Mouse (Mus musculus) heart, adult 2 months (tissue): Measurements from ENCODE around the gene Osbp2. TPM values are rescaled to one million over a fixed set of nuclear protein-coding genes. Genes with fewer than 3 reads are reported as not detected.

ENCODE experiments used
- DNase-seq, 2 experiments: peaks; one replicate each; pipeline ENCODE4 v3.0.0; 2021
- H3K27ac ChIP-seq: fragments of 200-600 bp; 2 replicates; pipeline ENCODE4 v1.8.1; 2022
- H3K27me3 ChIP-seq: fragments of 200-500 bp; 2 replicates; pipeline ENCODE4 v1.6.1; 2012; ENCODE audit warnings: mild to moderate bottlenecking, low read length, inconsistent platforms, mixed read lengths; ENCODE audit not compliant: control insufficient read depth, insufficient read depth
- H3K36me3 ChIP-seq: fragments of 200-500 bp; 2 replicates; pipeline ENCODE4 v1.6.1; 2012; ENCODE audit warnings: low read length, inconsistent platforms; ENCODE audit not compliant: control insufficient read depth, insufficient read depth
- H3K4me1 ChIP-seq: fragments of 200-500 bp; 2 replicates; pipeline ENCODE4 v1.6.1; 2011; ENCODE audit warnings: low read length; ENCODE audit not compliant: control insufficient read depth, insufficient read depth
- H3K4me3 ChIP-seq: fragments of 200-600 bp; 2 replicates; pipeline ENCODE4 v1.8.1; 2022
- H3K79me2 ChIP-seq: fragments of 200-500 bp; replicated peaks from 2 replicates; pipeline ENCODE4 v1.6.1; 2012; ENCODE audit warnings: mild to moderate bottlenecking, inconsistent platforms, low read length, moderate library complexity, mixed read lengths; ENCODE audit not compliant: control insufficient read depth, insufficient read depth
- H3K9ac ChIP-seq: fragments of 200-500 bp; 2 replicates; pipeline ENCODE4 v1.6.1; 2012; ENCODE audit warnings: low read depth, mild to moderate bottlenecking, control low read depth, inconsistent platforms, low read length, mixed read lengths
- CTCF ChIP-seq: fragments of 200-600 bp; IDR thresholded peaks from 2 replicates; pipeline ENCODE4 v1.8.1; 2022; ENCODE audit warnings: antibody characterized with exemption, mild to moderate bottlenecking, moderate library complexity
- EP300 ChIP-seq: fragments of 200-500 bp; IDR thresholded peaks from 2 replicates; pipeline ENCODE4 v1.6.1; 2011; ENCODE audit warnings: low read depth, low read length, control low read depth; ENCODE audit not compliant: insufficient read depth
- POLR2A ChIP-seq: fragments of 200-500 bp; IDR thresholded peaks from 2 replicates; pipeline ENCODE4 v1.6.1; 2011; ENCODE audit warnings: mild to moderate bottlenecking, low read depth, low read length, control low read depth; ENCODE audit not compliant: insufficient read depth
- WGBS: fragments of 180-500 bp; shearing (Covaris S2); methylation state at CpG from one replicate; pipeline ENCODE4 v1.1.7; 2018; 5-methylcytosine and 5-hydroxymethylcytosine counted together
- intact Hi-C: fragments of 180-260 bp; cut with DNase I; formaldehyde crosslinking; loops from one replicate; pipeline ENCODE4 v1.15.1; 2025
- polyA plus RNA-seq: library from polyadenylated mRNA; depleted of rRNA; stranded (reverse); fragments of >200 nt; gene quantifications from 2 replicates; pipeline ENCODE4 v1.2.3, GENCODE M21; 2012
- total RNA-seq, 2 experiments: library from RNA; stranded (reverse); gene quantifications; 2 replicates each; pipeline ENCODE4 v1.2.3; 2021

Osbp2 gene
- total and polyA plus RNA-seq, 3 experiments: 10.9 to 16.2 (median 12.9) TPM

DNA sequence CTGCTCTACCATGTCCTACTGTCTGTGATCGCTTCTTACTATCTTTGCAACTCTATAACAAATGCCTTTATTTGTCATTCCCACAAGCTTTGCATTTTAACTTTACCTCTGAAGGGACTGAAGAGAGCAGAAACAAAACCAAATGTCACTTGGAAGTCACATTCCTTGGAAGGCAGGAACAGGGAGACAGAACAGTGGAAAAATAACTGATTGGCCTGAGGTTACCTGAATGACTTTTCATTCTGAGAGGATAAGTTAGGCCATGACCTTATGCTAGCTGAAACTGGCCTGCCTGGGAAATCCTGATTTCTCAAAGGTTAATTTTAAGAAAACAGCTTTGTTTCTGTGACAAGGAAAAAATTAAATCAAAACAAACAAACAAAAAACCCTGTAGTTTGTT lies 32.2 kb upstream of the Osbp2 start:
- no peaks in the 10 kb centered on the region for H3K79me2 ChIP-seq
- 67% methylated on average over 1 of the region's 1 CpGs for WGBS
- TF ChIP-seq EP300: no peak
- TF ChIP-seq CTCF: no peak
- TF ChIP-seq POLR2A: no peak
- H3K4me3 ChIP-seq: no peak overlapping the region
- peaks cover 2% of the 10 kb centered on the region for H3K4me1 ChIP-seq
- peak overlapping the region; percentile 78 for H3K27ac ChIP-seq
- intact Hi-C loops: loop anchor here (2.0 kb wide), 1 partner anchor 17 kb away; no protein-coding TSS in a partner anchor
- no peaks in the 10 kb centered on the region for H3K27me3 ChIP-seq
- no peak overlapping the region for H3K9ac ChIP-seq
- H3K36me3 ChIP-seq: no peaks in the 10 kb centered on the region
- no peak for DNase-seq

DNA sequence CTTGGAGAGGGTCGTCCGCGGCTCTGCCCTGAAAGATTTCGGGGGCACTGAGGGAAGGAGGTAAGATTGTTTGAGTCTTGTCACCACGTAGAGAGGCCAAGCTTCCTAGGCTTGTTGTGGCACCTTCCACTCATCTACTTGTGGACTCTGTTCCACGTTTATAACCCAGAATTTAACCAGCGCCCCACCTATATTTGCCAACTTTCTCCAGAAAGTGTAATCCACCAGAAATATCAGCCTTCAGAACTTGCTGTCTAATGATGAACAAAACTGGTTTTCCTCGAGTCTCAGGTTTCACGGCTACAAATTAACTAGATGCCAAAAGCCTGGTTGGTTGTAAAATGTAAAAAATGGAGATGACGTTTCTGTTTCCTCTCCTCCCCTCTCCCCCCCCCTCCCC lies 31.8 kb upstream of the Osbp2 start:
- H3K27ac ChIP-seq: peak overlapping the region; percentile 78
- TF ChIP-seq EP300 (no peak), CTCF (no peak), POLR2A (no peak)
- no peaks in the 10 kb centered on the region for H3K79me2 ChIP-seq
- no peaks in the 10 kb centered on the region for H3K36me3 ChIP-seq
- peaks cover 2% of the 10 kb centered on the region for H3K4me1 ChIP-seq
- H3K27me3 ChIP-seq: no peaks in the 10 kb centered on the region
- peak overlapping the region; percentile 67 for H3K4me3 ChIP-seq
- intact Hi-C loops: loop anchor here (2.0 kb wide), 1 partner anchor 17 kb away; no protein-coding TSS in a partner anchor
- peak overlapping the region; percentile 61 for H3K9ac ChIP-seq
- DNase-seq: no peak
- 2% methylated on average over 10 of the region's 10 CpGs for WGBS

- Histone ChIP-seq H3K36me3 (no peaks in the 10 kb centered on the region), H3K4me1 (peaks cover 2% of the 10 kb centered on the region), H3K27ac (peak within 1 kb of the TSS; percentile 78), H3K27me3 (no peaks in the 10 kb centered on the region), H3K79me2 (no peaks in the 10 kb centered on the region), H3K4me3 (peak within 1 kb of the TSS; percentile 67), H3K9ac (peak within 1 kb of the TSS; percentile 61)
- intact Hi-C loops: loop anchor here (2.0 kb wide), 1 partner anchor 18 kb away; no protein-coding TSS in a partner anchor
- WGBS: 6% methylated on average over 46 of the region's 46 CpGs
- 0 out of 2 replicates have a peak, but pooled peaks have one; percentile 13 for TF ChIP-seq POLR2A
- TF ChIP-seq EP300: 0 out of 2 replicates have a peak, but pooled peaks have one; percentile 69
- TF ChIP-seq CTCF: no peak
- peak; percentile 92 to 93 for DNase-seq
These were observed 30.9 kb upstream of the Osbp2 start, which contains the start of the genes 4921536K21Rik and Dusp18 for GRCm38 (mm10) chr11:3894406-3895281. Gene 4921536K21Rik (minus strand): TSS chr11:3895098. Gene Dusp18 (plus strand): TSS chr11:3895240.

DNA sequence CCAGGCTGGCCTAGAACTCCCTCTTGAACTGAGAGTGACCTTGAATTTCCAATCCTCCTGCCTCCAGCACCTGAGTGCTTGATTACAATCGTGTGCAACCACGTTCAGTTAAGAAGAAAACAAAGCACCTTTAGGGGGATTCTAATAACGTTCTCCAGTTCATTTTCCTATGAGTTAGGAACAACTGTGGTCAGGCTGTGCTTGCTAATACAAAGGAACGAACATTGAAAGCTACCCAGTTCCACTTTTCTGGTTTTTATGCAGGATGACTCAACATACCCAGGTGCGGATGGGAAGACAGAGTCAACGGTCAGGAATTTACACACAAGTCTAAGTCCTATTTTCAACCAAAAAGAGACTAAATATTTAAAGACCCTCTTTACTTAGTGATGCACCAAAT lies 30.3 kb upstream of the Osbp2 start:
- Histone ChIP-seq H3K4me3 (no peak overlapping the region), H3K36me3 (no peaks in the 10 kb centered on the region), H3K79me2 (no peaks in the 10 kb centered on the region), H3K4me1 (peaks cover 2% of the 10 kb centered on the region), H3K27me3 (no peaks in the 10 kb centered on the region), H3K27ac (no peak overlapping the region), H3K9ac (no peak overlapping the region)
- DNase-seq: no peak
- intact Hi-C loops: loop anchor here (2.0 kb wide), 1 partner anchor 19 kb away; no protein-coding TSS in a partner anchor
- 84% methylated on average over 6 of the region's 6 CpGs for WGBS
- no peak for TF ChIP-seq CTCF
- no peak for TF ChIP-seq EP300
- TF ChIP-seq POLR2A: no peak

DNA sequence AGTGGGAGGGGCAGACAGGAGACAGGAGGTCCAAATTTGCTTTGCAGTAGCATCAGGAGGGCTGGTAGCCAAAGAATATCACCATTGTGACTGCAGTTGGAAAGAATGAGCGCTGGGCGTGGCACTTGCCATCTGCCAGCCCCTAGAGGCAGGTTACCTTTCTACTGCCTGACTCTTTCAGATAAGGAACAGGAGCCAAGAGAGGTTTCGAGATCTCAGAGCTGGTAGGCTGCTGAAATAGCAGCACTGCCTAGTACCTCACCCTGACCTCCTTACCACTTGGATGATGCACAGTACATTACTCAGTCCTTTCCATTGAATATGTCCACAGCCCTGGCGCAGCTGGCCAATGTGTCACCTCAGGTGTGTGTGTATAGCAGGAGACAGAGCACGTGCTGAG lies 23.6 kb upstream of the Osbp2 start:
- no peak overlapping the region for H3K27ac ChIP-seq
- no peaks in the 10 kb centered on the region for H3K79me2 ChIP-seq
- no peak for DNase-seq
- H3K4me1 ChIP-seq: no peaks in the 10 kb centered on the region
- TF ChIP-seq POLR2A (no peak), CTCF (no peak), EP300 (no peak)
- no peaks in the 10 kb centered on the region for H3K36me3 ChIP-seq
- H3K9ac ChIP-seq: no peak overlapping the region
- intact Hi-C loops: no loop called here
- 59% methylated on average over 5 of the region's 5 CpGs for WGBS
- H3K4me3 ChIP-seq: no peak overlapping the region
- H3K27me3 ChIP-seq: no peaks in the 10 kb centered on the region

DNA sequence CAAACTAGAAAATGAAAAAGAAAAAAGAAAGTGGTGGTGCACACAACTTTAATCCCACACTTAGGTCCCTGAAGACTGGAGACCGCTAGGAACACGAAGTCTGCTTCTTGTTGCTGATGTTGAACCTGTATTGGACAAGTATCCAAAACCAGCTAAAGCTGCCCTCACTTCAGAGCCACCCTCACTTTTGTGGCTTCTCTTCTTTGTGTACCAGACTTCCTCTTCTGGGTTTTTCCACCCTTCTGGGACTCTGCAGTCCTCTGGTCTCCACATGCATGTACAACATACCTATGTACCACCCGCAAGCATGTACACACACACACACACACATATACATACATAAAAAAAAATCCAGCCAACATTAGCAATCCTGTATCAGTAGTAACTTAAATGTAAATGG lies 20.0 kb upstream of the Osbp2 start:
- DNase-seq: no peak
- H3K79me2 ChIP-seq: no peaks in the 10 kb centered on the region
- intact Hi-C loops: no loop called here
- no peak for TF ChIP-seq POLR2A
- TF ChIP-seq CTCF: no peak
- TF ChIP-seq EP300: no peak
- no peak overlapping the region for H3K9ac ChIP-seq
- no peaks in the 10 kb centered on the region for H3K4me1 ChIP-seq
- H3K27ac ChIP-seq: no peak overlapping the region
- H3K27me3 ChIP-seq: no peaks in the 10 kb centered on the region
- H3K36me3 ChIP-seq: no peaks in the 10 kb centered on the region
- H3K4me3 ChIP-seq: no peak overlapping the region
- 80% methylated on average over 3 of the region's 3 CpGs for WGBS
